Mouse (Mus musculus): ENCODE measurements around the gene Nebl. TPM values are rescaled to one million over a fixed set of nuclear protein-coding genes. Genes with fewer than 3 reads are reported as not detected.

The Nebl gene
- polyA plus RNA-seq, 1 experiment = 0.08 TPM

DNA sequence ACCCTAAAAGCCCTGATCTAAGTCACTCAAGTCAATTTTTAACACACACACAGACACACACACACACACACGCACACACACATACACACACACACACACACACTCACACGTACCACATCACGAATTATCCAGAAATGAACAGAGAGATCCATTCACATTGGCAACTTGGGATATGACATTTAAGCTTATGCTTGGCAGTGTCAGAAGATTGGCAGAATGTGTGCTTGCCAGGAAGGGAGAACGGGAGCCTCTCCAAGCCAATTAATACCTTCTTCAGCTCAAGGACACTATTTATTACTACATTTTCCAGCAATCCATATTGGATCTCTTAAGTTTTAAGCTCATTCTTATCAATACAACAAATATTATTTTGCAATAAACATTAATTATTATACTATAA, 303.1 kb downstream of the Nebl start:
- no peak overlapping the region for H3ac ChIP-seq (ENCODE audit: control insufficient read depth, insufficient read length)
- H3K36me3 ChIP-seq (ENCODE audit: control insufficient read depth, insufficient read depth) = no peaks in the 10 kb centered on the region
- TF ChIP-seq MAX (IDR thresholded peaks at IDR 0.05; ENCODE audit: low read depth) (no peak), POLR2A (IDR thresholded peaks at IDR 0.05; ENCODE audit: insufficient read length, low read depth) (no peak), E2F4 (IDR thresholded peaks at IDR 0.05; ENCODE audit: insufficient read depth) (no peak), REST (IDR thresholded peaks at IDR 0.05; ENCODE audit: insufficient read depth, insufficient read length) (no peak), CEBPB (IDR thresholded peaks at IDR 0.05; ENCODE audit: insufficient read depth, poor library complexity, severe bottlenecking) (no peak), TCF3 (IDR thresholded peaks at IDR 0.05; ENCODE audit: insufficient read length, low read depth) (no peak), MYOD1 (IDR thresholded peaks at IDR 0.05; ENCODE audit: control insufficient read depth in 1 of 3, insufficient read length in 2 of 3, low read depth in 2 of 3) (no peak), SRF (IDR thresholded peaks at IDR 0.05; ENCODE audit: control insufficient read depth, insufficient read length, low read depth) (no peak), POLR2AphosphoS2 (IDR thresholded peaks at IDR 0.05; ENCODE audit: insufficient read length, low read depth) (no peak), TCF12 (IDR thresholded peaks at IDR 0.05; ENCODE audit: insufficient read depth, poor library complexity, severe bottlenecking) (no peak), USF1 (IDR thresholded peaks at IDR 0.05; ENCODE audit: low read depth) (no peak), MYOG (IDR thresholded peaks at IDR 0.05; ENCODE audit: control insufficient read depth in 1 of 3, insufficient read depth in 1 of 3, insufficient read length in 2 of 3, low read depth in 2 of 3) (no peak)
- no peak overlapping the region for H3K4me3 ChIP-seq
- H3K4me2 ChIP-seq (ENCODE audit: low read depth) = no peak overlapping the region
- H3K27me3 ChIP-seq (ENCODE audit: control insufficient read depth, insufficient read depth, insufficient read length) = no peaks in the 10 kb centered on the region
- no peaks in the 10 kb centered on the region for H3K79me2 ChIP-seq (ENCODE audit: control insufficient read depth, insufficient read depth)

DNA sequence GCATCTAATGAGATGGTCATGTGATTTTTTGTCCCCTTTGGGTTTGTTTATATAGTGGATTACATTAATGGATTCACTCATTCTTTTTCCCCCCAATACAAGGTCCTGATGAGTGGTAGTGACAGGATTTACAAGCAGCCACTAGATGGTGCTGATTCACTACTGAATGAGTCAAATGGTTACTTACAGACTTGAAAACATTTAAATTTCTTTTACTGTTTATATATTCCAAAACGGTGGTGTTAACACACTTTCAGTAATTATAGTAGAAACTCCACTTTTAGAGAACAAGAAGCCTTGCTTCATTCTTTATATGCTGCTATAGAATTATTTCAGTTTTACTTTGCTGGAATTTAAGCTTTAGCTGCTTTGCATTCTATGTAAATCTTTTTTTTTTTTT, 308.3 kb downstream of the Nebl start:
- TF ChIP-seq E2F4 (IDR thresholded peaks at IDR 0.05; ENCODE audit: insufficient read depth) (no peak), SRF (IDR thresholded peaks at IDR 0.05; ENCODE audit: control insufficient read depth, insufficient read length, low read depth) (no peak), POLR2A (IDR thresholded peaks at IDR 0.05; ENCODE audit: insufficient read length, low read depth) (no peak), MAX (IDR thresholded peaks at IDR 0.05; ENCODE audit: low read depth) (no peak), REST (IDR thresholded peaks at IDR 0.05; ENCODE audit: insufficient read depth, insufficient read length) (no peak), USF1 (IDR thresholded peaks at IDR 0.05; ENCODE audit: low read depth) (no peak), POLR2AphosphoS2 (IDR thresholded peaks at IDR 0.05; ENCODE audit: insufficient read length, low read depth) (no peak), CEBPB (IDR thresholded peaks at IDR 0.05; ENCODE audit: insufficient read depth, poor library complexity, severe bottlenecking) (no peak), TCF12 (IDR thresholded peaks at IDR 0.05; ENCODE audit: insufficient read depth, poor library complexity, severe bottlenecking) (no peak), TCF3 (IDR thresholded peaks at IDR 0.05; ENCODE audit: insufficient read length, low read depth) (no peak), MYOG (IDR thresholded peaks at IDR 0.05; ENCODE audit: control insufficient read depth in 1 of 3, insufficient read depth in 1 of 3, insufficient read length in 2 of 3, low read depth in 2 of 3) (no peak), MYOD1 (IDR thresholded peaks at IDR 0.05; ENCODE audit: control insufficient read depth in 1 of 3, insufficient read length in 2 of 3, low read depth in 2 of 3) (no peak)
- Histone ChIP-seq H3K4me2 (ENCODE audit: low read depth) (no peak overlapping the region), H3ac (ENCODE audit: control insufficient read depth, insufficient read length) (no peak overlapping the region), H3K4me3 (no peak overlapping the region), H3K27me3 (ENCODE audit: control insufficient read depth, insufficient read depth, insufficient read length) (no peaks in the 10 kb centered on the region), H3K36me3 (ENCODE audit: control insufficient read depth, insufficient read depth) (no peaks in the 10 kb centered on the region), H3K79me2 (ENCODE audit: control insufficient read depth, insufficient read depth) (no peaks in the 10 kb centered on the region)

DNA sequence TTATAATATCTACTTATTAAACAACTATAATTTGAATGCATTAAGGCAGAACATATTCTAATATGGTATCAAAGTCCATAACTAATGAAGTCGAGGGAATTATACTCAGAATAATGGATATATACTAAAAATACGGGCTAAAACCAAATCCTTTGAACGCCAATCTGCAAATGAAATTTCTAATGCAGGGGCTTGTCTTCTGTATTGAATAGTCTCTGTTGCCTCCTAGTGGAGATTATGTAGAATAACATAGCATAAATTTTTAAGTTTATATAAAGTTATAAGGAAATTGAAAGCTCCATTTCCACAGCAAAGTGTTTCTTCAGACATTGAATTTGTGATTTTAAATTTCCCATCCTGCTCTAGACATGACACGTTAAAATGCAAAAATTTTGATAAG, 315.9 kb downstream of the Nebl start:
- Histone ChIP-seq H3K4me2 (ENCODE audit: low read depth) (no peak overlapping the region), H3K79me2 (ENCODE audit: control insufficient read depth, insufficient read depth) (no peaks in the 10 kb centered on the region), H3K4me3 (no peak overlapping the region), H3ac (ENCODE audit: control insufficient read depth, insufficient read length) (no peak overlapping the region), H3K27me3 (ENCODE audit: control insufficient read depth, insufficient read depth, insufficient read length) (no peaks in the 10 kb centered on the region), H3K36me3 (ENCODE audit: control insufficient read depth, insufficient read depth) (no peaks in the 10 kb centered on the region)
- no peak for TF ChIP-seq MYOG (IDR thresholded peaks at IDR 0.05; ENCODE audit: control insufficient read depth in 1 of 3, insufficient read depth in 1 of 3, insufficient read length in 2 of 3, low read depth in 2 of 3)
- TF ChIP-seq CEBPB (IDR thresholded peaks at IDR 0.05; ENCODE audit: insufficient read depth, poor library complexity, severe bottlenecking) = no peak
- TF ChIP-seq SRF (IDR thresholded peaks at IDR 0.05; ENCODE audit: control insufficient read depth, insufficient read length, low read depth) = no peak
- TF ChIP-seq USF1 (IDR thresholded peaks at IDR 0.05; ENCODE audit: low read depth) = no peak
- TF ChIP-seq E2F4 (IDR thresholded peaks at IDR 0.05; ENCODE audit: insufficient read depth) = no peak
- TF ChIP-seq TCF3 (IDR thresholded peaks at IDR 0.05; ENCODE audit: insufficient read length, low read depth) = no peak
- no peak for TF ChIP-seq POLR2A (IDR thresholded peaks at IDR 0.05; ENCODE audit: insufficient read length, low read depth)
- TF ChIP-seq MYOD1 (IDR thresholded peaks at IDR 0.05; ENCODE audit: control insufficient read depth in 1 of 3, insufficient read length in 2 of 3, low read depth in 2 of 3) = no peak
- TF ChIP-seq TCF12 (IDR thresholded peaks at IDR 0.05; ENCODE audit: insufficient read depth, poor library complexity, severe bottlenecking) = no peak
- TF ChIP-seq REST (IDR thresholded peaks at IDR 0.05; ENCODE audit: insufficient read depth, insufficient read length) = no peak
- no peak for TF ChIP-seq MAX (IDR thresholded peaks at IDR 0.05; ENCODE audit: low read depth)
- no peak for TF ChIP-seq POLR2AphosphoS2 (IDR thresholded peaks at IDR 0.05; ENCODE audit: insufficient read length, low read depth)

DNA sequence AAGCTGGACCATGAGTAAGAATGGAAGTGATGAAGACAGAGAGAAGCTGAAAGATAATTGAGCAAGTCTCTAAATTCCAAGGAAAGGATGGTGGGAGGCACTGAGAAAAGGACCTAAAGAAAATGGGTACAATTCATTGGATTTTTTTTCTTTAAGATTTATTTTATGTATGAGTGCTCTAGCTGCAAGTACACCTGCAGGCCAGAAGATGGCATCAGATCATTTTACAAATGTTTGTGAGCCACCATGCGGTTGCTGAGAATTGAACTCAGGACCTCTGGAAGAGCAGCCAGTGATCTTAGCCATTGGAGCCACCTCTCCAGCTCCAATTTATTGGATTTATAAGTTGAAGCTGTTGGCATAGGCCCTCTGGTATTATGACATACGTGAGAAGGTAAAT, 316.9 kb downstream of the Nebl start:
- TF ChIP-seq MYOD1 (IDR thresholded peaks at IDR 0.05; ENCODE audit: control insufficient read depth in 1 of 3, insufficient read length in 2 of 3, low read depth in 2 of 3) (no peak), REST (IDR thresholded peaks at IDR 0.05; ENCODE audit: insufficient read depth, insufficient read length) (no peak), POLR2AphosphoS2 (IDR thresholded peaks at IDR 0.05; ENCODE audit: insufficient read length, low read depth) (no peak), SRF (IDR thresholded peaks at IDR 0.05; ENCODE audit: control insufficient read depth, insufficient read length, low read depth) (no peak), USF1 (IDR thresholded peaks at IDR 0.05; ENCODE audit: low read depth) (no peak), POLR2A (IDR thresholded peaks at IDR 0.05; ENCODE audit: insufficient read length, low read depth) (no peak), TCF12 (IDR thresholded peaks at IDR 0.05; ENCODE audit: insufficient read depth, poor library complexity, severe bottlenecking) (no peak), CEBPB (IDR thresholded peaks at IDR 0.05; ENCODE audit: insufficient read depth, poor library complexity, severe bottlenecking) (no peak), E2F4 (IDR thresholded peaks at IDR 0.05; ENCODE audit: insufficient read depth) (no peak), MAX (IDR thresholded peaks at IDR 0.05; ENCODE audit: low read depth) (no peak), TCF3 (IDR thresholded peaks at IDR 0.05; ENCODE audit: insufficient read length, low read depth) (no peak), MYOG (IDR thresholded peaks at IDR 0.05; ENCODE audit: control insufficient read depth in 1 of 3, insufficient read depth in 1 of 3, insufficient read length in 2 of 3, low read depth in 2 of 3) (no peak)
- Histone ChIP-seq H3K27me3 (ENCODE audit: control insufficient read depth, insufficient read depth, insufficient read length) (no peaks in the 10 kb centered on the region), H3K4me2 (ENCODE audit: low read depth) (no peak overlapping the region), H3K36me3 (ENCODE audit: control insufficient read depth, insufficient read depth) (no peaks in the 10 kb centered on the region), H3K79me2 (ENCODE audit: control insufficient read depth, insufficient read depth) (no peaks in the 10 kb centered on the region), H3K4me3 (no peak overlapping the region), H3ac (ENCODE audit: control insufficient read depth, insufficient read length) (no peak overlapping the region)

Measured in myocyte (in vitro differentiated cells).